Mouse (Mus musculus) telencephalon, adult 2 months (tissue): ENCODE data around the gene Anapc11.
A peak's percentile ranks its signal among the peaks of the same experiment; 100 is the strongest.
"Not testable (repeated sequence)": the region's sequence is repeated elsewhere in the genome, so short reads cannot be mapped to it uniquely, and the experiment has no call there.

Experiments
- DNase-seq: peaks from one replicate; pipeline ENCODE4 v3.0.0-alpha.2; 2011; ENCODE audit warnings: low read depth, low spot score

Anapc11 gene

GRCm38 (mm10) chr11:120598283-120598989 is at the start of gene Anapc11, which contains the start of gene Alyref:
Anapc11 (plus strand) TSS chr11:120598421.
Alyref (minus strand) TSS chr11:120598365.
- peak; percentile 91 for DNase-seq

DNA sequence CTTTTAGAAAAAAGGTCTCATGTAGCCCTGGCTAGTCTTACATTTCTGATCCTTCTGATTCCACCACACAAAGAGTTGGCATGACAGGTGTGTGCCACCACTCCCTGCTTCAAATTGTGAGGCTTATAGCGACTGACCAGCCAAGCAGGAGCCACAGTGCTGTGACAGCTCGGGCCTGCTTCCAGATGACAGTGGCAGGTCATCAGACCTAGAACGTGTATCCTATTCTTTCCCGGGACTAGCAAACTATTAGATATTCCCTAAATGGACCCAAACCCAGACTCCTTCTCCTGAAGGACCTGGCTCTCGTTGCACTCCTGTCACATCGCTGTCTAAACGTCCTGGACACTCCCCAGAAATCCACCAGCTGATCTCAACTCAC is 49.4 kb upstream of the Anapc11 start:
- no peak for DNase-seq

GRCm38 (mm10) chr11:120549168-120549945 is 48.9 kb upstream of the Anapc11 start, which contains the start of gene Mcrip1:
Mcrip1 (minus strand) TSS chr11:120549727.
- DNase-seq = peak; percentile 68

DNA sequence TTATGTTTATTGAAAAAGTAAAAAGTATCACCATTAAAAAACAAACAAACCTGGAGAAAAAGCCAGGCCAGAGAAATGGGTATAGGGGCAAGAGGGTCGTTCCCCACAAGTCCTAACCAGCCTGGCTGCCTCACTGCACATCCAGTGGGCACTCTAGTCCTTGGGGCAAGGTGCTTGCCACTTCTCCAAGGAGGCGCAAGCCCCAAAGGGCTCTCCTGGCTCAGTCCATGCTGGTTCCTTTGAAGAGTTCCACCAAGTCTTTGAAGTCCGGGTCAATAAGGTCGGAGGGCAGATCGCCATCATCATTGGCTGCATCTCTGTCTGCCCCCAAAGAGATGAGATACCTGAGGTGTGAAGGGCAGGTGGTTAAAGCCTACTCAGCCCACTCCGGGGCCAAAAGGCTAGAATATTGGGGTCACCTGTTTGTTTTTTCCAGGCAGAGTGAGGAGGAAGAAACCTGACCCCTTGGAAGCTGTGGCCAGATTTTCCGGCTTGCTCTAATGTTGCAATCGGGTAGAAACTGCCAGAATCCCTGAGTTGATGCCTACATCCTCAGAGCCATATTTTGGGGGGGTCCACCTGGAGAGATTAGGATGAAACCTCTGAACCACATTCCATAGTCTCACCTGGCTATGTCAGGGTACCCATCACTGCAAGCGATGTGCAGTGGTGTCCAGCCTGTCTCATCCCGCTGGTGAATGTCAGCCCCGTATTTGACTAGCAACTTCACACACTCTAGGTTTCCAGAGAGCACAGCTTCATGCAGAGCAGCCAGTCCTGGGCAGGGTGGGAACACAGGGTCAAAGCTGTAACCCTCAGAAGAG is 48.0 kb upstream of the Anapc11 start:
- DNase-seq = no peak

DNA sequence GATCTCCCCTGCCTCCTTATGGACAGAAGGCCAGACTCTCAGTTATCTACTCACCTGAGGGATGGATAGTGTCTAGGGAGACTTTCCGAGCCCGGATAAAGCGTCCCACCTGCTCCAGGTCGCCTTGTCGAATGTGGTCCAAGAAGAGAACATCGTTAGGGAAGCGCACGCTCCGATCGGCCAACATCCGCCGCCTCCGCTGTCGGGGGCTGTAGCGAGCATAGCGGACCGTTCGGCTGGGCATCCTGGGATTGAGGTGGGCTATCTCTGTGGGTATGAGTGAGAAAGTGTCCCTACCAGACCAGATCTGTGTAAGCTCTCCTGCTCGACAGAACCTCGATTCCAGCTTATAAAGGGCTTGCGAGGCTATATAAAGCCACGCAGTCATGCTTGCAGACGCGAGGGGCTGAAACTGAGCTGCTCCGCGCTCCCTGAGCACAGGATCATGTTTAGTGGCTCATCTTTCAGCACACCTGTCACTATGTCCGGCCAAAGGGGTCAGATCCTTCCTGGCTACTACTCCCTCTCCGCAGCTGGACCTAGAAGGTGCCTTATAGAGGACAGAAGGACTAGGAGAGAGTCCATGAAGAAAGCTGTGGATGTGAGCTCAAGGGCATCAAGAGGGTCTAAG is 47.3 kb upstream of the Anapc11 start, which contains the start of gene Ppp1r27:
Ppp1r27 (minus strand) TSS at position 323 of the 631 bp plus-strand sequence.
- no peak for DNase-seq

DNA sequence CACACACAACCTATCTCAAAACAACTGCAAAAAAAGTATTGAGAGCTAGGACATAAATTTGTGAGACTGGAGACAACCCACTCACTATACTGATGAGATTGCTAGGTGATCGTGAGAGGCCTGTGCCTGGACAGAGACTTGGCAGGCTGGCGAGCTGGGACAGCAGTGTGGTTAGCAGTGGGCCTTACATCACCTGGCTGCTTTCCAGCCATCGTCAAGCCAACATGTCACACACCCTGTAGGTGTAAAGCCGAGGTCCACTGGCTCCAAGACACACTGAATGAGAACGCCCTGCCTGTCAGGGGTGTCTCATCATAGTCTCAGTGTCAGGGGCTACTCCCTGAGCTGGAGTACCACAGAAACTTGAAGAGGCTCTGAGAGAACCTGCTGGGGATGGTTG is 45.5 kb upstream of the Anapc11 start:
- DNase-seq = no peak

- no peak for DNase-seq
Observed at GRCm38 (mm10) chr11:120554834-120555233, 43.4 kb upstream of the Anapc11 start.

GRCm38 (mm10) chr11:120555260-120555659 is 43.0 kb upstream of the Anapc11 start:
- no peak for DNase-seq

- not testable (repeated sequence) for DNase-seq
Observed at GRCm38 (mm10) chr11:120558843-120559242, 39.4 kb upstream of the Anapc11 start.

DNA sequence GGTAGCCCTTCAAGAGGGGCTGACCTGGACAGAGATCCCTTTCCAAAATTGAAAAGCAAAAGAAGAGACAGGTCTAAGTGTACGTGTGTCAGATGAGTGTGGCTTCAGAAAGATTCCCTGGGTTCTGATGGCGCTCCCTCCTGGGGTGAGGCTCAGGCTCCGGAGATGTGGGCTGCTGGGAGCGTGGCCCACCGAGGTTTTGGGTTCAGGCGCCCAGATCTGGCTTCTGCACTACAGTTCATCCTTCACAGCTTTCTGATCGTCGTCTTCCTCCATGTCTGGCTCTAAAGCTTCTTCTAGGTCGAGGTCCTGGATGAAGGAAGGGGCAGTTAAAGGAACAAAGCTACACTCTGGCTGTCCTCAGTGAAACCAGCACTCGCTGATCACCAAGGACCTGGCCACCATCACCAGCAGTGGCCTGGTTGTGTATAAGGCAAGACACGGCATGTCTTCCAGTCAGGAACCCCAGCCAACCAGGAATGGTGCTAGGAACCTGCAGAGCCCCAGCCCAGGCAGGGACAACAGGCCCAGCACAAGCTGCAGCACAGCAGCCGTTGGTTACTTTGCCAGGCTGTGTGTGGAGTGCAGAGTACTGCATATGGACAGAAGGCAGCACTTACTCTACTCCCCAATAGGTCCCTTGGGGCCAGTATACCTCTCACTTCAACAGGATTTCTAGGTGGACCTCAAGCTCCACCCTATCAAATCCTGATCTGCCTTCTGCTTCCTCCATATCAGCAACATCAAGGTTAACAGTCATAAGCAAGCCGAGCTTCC is 37.1 kb upstream of the Anapc11 start:
- no peak for DNase-seq

DNA sequence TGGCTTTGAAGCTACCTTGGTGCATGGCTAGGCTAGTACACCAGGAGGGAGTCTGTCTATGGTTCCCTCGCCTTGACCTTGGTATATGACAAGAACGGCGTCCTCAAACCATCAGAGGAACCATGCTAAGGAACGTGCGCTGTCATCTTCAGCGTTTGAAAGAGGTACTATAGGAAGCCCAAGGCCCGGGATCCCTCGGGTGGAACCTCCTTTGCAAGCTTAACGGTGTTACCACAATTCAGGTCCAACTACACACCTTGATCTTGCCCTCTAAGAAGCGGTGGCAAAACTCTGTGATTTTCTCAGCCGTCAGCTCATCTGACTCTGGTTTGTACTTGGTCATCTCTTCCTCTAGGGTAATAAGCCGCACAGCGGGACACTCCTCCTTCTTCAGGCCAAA is 35.3 kb upstream of the Anapc11 start:
- DNase-seq = no peak

GRCm38 (mm10) chr11:120565114-120565513 is 33.1 kb upstream of the Anapc11 start:
- no peak for DNase-seq

DNA sequence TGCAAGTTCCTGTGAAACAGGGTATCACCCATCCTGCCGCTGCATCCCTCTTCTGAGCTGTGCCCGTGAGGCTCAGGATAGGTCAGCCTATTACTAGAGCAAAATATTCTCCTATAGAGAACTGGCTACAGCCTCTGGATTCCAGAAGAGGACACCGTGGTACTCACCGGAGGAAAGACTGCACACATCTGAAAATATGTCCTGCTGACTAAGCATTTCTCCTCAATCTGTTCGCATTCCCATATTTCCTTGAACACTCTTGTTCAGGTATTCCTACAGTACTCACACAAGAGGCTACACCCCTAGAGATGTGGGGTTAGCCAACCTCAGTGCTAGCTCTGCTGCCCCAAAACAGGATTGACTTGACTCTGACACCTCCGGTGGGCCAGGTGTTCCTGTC is 29.9 kb upstream of the Anapc11 start:
- no peak for DNase-seq

DNA sequence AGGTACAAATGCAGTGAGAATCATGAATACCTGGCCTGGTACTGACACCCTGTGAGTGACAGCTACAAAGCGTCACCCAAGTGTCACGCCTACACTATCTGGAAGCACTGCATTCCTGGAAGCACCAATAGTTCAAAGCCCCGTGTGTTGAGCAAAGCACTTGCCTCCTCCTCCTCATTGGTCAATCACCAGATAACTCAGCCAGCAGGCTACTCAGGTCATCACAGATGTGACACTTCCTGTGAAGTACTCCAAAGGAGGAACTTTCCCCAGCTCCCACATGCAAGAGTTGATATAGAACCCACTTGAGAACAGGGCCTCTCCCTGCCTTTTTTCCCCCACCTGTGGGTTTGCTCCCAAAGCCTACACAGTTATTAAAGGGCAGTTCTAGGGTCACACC is 27.1 kb upstream of the Anapc11 start:
- no peak for DNase-seq

DNA sequence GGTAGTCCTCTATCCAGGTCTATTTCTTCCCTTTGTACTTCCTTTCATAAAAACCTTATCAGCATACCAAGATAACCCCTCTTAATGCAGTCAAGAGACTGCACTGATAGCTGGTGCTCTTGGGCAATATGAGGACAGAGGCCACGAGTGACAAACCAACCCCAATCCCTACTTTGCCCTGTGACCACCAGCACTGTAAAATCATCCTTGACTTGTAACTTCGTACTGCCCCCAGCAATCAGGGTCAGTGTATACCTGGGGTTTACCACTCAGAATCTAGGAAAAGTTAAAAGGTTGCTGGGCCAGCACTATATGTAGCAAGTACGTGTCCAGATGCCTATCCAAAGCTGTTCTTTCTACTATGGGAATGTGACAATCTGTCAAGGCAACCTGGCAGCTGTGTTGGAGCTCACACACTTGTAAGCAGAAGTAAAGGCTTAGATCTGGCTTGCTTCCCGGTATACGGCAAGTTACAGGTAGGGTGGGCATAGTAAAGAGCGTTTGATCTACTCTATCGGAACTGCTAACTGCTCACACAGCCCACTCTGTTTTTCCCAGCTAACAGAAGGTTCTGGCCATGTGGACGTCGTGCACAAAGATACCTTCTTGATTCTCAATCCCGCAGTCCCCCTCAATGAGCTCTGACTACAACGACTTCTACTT is 26.3 kb upstream of the Anapc11 start:
- no peak for DNase-seq

- DNase-seq = no peak
Observed at GRCm38 (mm10) chr11:120572417-120572751, 25.8 kb upstream of the Anapc11 start.

- peak; percentile 99 for DNase-seq
Observed at GRCm38 (mm10) chr11:120572752-120573584, 25.3 kb upstream of the Anapc11 start, which contains the start of gene P4hb. P4hb (minus strand) TSS chr11:120573253.

GRCm38 (mm10) chr11:120573585-120574277 is 24.5 kb upstream of the Anapc11 start:
- DNase-seq = no peak

- no peak for DNase-seq
Observed at GRCm38 (mm10) chr11:120574278-120574600, 24.0 kb upstream of the Anapc11 start.
